Mouse (Mus musculus) midbrain, embryonic 16.5 days (tissue): Measurements from ENCODE around the gene Tapbp. TPM values are rescaled to one million over a fixed set of nuclear protein-coding genes. Genes with fewer than 3 reads are reported as not detected.
A peak's percentile ranks its signal among the peaks of the same experiment; 100 is the strongest.
"Not testable (repeated sequence)": the region's sequence is repeated elsewhere in the genome, so short reads cannot be mapped to it uniquely, and the experiment has no call there.

Experiments used
- ATAC-seq: fragments of 200-750 bp; cut with Nextera tagmentation; 2 replicates; pipeline ENCODE4 v1.8.0; 2017; ENCODE audit warnings: moderate TSS enrichment
- H3K27ac ChIP-seq: fragments of 300-500 bp; sonication (generic); 2 replicates; pipeline ENCODE4 v1.5.1; 2014; ENCODE audit warnings: mild to moderate bottlenecking, low read length, mixed read lengths
- H3K27me3 ChIP-seq: fragments of 300-500 bp; sonication (generic); 2 replicates; pipeline ENCODE4 v1.6.1; 2014; ENCODE audit warnings: low read depth, low read length, mixed read lengths; ENCODE audit not compliant: control insufficient read depth, insufficient read depth
- H3K36me3 ChIP-seq: fragments of 300-500 bp; sonication (generic); 2 replicates; pipeline ENCODE4 v1.6.1; 2014; ENCODE audit warnings: mild to moderate bottlenecking, low read length, moderate library complexity, mixed read lengths; ENCODE audit not compliant: control insufficient read depth, insufficient read depth
- H3K4me1 ChIP-seq: fragments of 300-500 bp; sonication (generic); 2 replicates; pipeline ENCODE4 v1.6.1; 2014; ENCODE audit warnings: mild to moderate bottlenecking, low read length, mixed read lengths; ENCODE audit not compliant: control insufficient read depth, insufficient read depth
- H3K4me2 ChIP-seq: fragments of 300-500 bp; sonication (generic); 2 replicates; pipeline ENCODE4 v1.6.1; 2014; ENCODE audit warnings: mild to moderate bottlenecking, low read length, mixed read lengths
- H3K4me3 ChIP-seq: fragments of 300-500 bp; sonication (generic); 2 replicates; pipeline ENCODE4 v1.5.1; 2014; ENCODE audit warnings: low read depth, mild to moderate bottlenecking, low read length, moderate library complexity, mixed read lengths
- H3K9ac ChIP-seq: fragments of 300-500 bp; sonication (generic); 2 replicates; pipeline ENCODE4 v1.6.1; 2014; ENCODE audit warnings: low read depth, low read length, mixed read lengths
- H3K9me3 ChIP-seq: fragments of 300-500 bp; sonication (generic); replicated peaks from 2 replicates; pipeline ENCODE4 v1.6.1; 2014; ENCODE audit warnings: mild to moderate bottlenecking, low read length, mixed read lengths; ENCODE audit not compliant: control insufficient read depth, poor library complexity, severe bottlenecking
- WGBS: fragments of 180-500 bp; shearing (Covaris S2); extraction: QIAGEN DNeasy Blood & Tissue Kit; methylation state at CpG from one replicate; pipeline ENCODE4 v1.1.7; 2014; 5-methylcytosine and 5-hydroxymethylcytosine counted together
- polyA plus RNA-seq: library from polyadenylated mRNA; unstranded; fragments of >200 nt; fragmentation: Nextera tagmentation; extraction: Ambion mirVana; gene quantifications from 2 replicates; pipeline ENCODE4 v1.2.1, GENCODE M21; 2015

Tapbp gene
- polyA plus RNA-seq, 1 experiment from 2014 or later, result 26.1 TPM

GRCm38 (mm10) chr17:33948090-33948904 lies 32.6 kb downstream of the Tapbp start:
- WGBS, result 87% methylated on average over 22 of the region's 22 CpGs
- no peak overlapping the region for H3K4me3 ChIP-seq
- H3K9ac ChIP-seq, result no peak overlapping the region
- H3K4me2 ChIP-seq, result no peak overlapping the region
- H3K4me1 ChIP-seq, result peaks cover 34% of the 10 kb centered on the region
- no peaks in the 10 kb centered on the region for H3K27me3 ChIP-seq
- no peak overlapping the region for H3K27ac ChIP-seq
- no peak for ATAC-seq
- H3K9me3 ChIP-seq, result no peaks in the 10 kb centered on the region
- H3K36me3 ChIP-seq, result peaks cover 34% of the 10 kb centered on the region

GRCm38 (mm10) chr17:33948905-33949537 lies 33.3 kb downstream of the Tapbp start:
- no peak overlapping the region for H3K9ac ChIP-seq
- H3K4me1 ChIP-seq, result peaks cover 40% of the 10 kb centered on the region
- WGBS, result 87% methylated on average over 19 of the region's 19 CpGs
- H3K9me3 ChIP-seq, result no peaks in the 10 kb centered on the region
- no peak overlapping the region for H3K27ac ChIP-seq
- H3K36me3 ChIP-seq, result peaks cover 29% of the 10 kb centered on the region
- H3K4me2 ChIP-seq, result no peak overlapping the region; the same call in 1 of the 2 replicates
- H3K27me3 ChIP-seq, result no peaks in the 10 kb centered on the region
- no peak for ATAC-seq
- H3K4me3 ChIP-seq, result no peak overlapping the region

GRCm38 (mm10) chr17:33950131-33950625 lies 34.5 kb downstream of the Tapbp start:
- Histone ChIP-seq H3K27me3 (no peaks in the 10 kb centered on the region), H3K4me2 (peak overlapping the region; percentile 94), H3K9me3 (no peaks in the 10 kb centered on the region), H3K36me3 (peaks cover 22% of the 10 kb centered on the region; the same call in 1 of the 2 replicates), H3K27ac (no peak overlapping the region; the same call in 1 of the 2 replicates), H3K4me1 (peaks cover 48% of the 10 kb centered on the region), H3K4me3 (peak overlapping the region; percentile 60), H3K9ac (peak overlapping the region; percentile 84)
- WGBS, result 72% methylated on average over 10 of the region's 10 CpGs
- ATAC-seq, result no peak

- peaks cover 49% of the 10 kb centered on the region for H3K4me1 ChIP-seq
- ATAC-seq, result peak; percentile 79
- H3K4me2 ChIP-seq, result peak within 1 kb of the TSS; percentile 94
- peaks cover 16% of the 10 kb centered on the region; the same call in 1 of the 2 replicates for H3K36me3 ChIP-seq
- WGBS, result 1% methylated on average over 45 of the region's 45 CpGs
- H3K27ac ChIP-seq, result peak within 1 kb of the TSS; percentile 89
- no peaks in the 10 kb centered on the region for H3K9me3 ChIP-seq
- H3K4me3 ChIP-seq, result peak within 1 kb of the TSS; percentile 60
- H3K27me3 ChIP-seq, result no peaks in the 10 kb centered on the region
- peak within 1 kb of the TSS; percentile 84 for H3K9ac ChIP-seq
Observed at GRCm38 (mm10) chr17:33951021-33951946, 35.6 kb downstream of the Tapbp start, which contains the start of gene B3galt4. Gene B3galt4 (minus strand): TSS chr17:33951488.

- not testable (repeated sequence) for H3K4me3 ChIP-seq, H3K27ac ChIP-seq, H3K27me3 ChIP-seq, H3K9me3 ChIP-seq, H3K9ac ChIP-seq, ATAC-seq
- Histone ChIP-seq H3K36me3 (peaks cover 15% of the 10 kb centered on the region; the same call in 1 of the 2 replicates), H3K4me2 (peak overlapping the region; percentile 94), H3K4me1 (peaks cover 56% of the 10 kb centered on the region)
- WGBS, result 73% methylated on average over 13 of the region's 13 CpGs
Observed at GRCm38 (mm10) chr17:33952015-33952414, 36.3 kb downstream of the Tapbp start.

- Histone ChIP-seq H3K36me3 (peaks cover 15% of the 10 kb centered on the region; the same call in 1 of the 2 replicates), H3K27ac (no peak overlapping the region), H3K27me3 (no peaks in the 10 kb centered on the region), H3K4me2 (no peak overlapping the region), H3K4me1 (peaks cover 57% of the 10 kb centered on the region), H3K4me3 (no peak overlapping the region), H3K9me3 (no peaks in the 10 kb centered on the region), H3K9ac (0 out of 2 replicates have a peak overlapping the region, but pooled peaks have one; percentile 11)
- 87% methylated on average over 4 of the region's 4 CpGs for WGBS
- no peak for ATAC-seq
Observed at GRCm38 (mm10) chr17:33952879-33953278, 37.2 kb downstream of the Tapbp start.

- no peak overlapping the region for H3K27ac ChIP-seq
- H3K27me3 ChIP-seq, result no peaks in the 10 kb centered on the region
- H3K4me1 ChIP-seq, result peaks cover 57% of the 10 kb centered on the region
- H3K9me3 ChIP-seq, result no peaks in the 10 kb centered on the region
- H3K36me3 ChIP-seq, result peaks cover 13% of the 10 kb centered on the region; the same call in 1 of the 2 replicates
- WGBS, result 83% methylated on average over 3 of the region's 3 CpGs
- H3K9ac ChIP-seq, result no peak overlapping the region
- no peak overlapping the region for H3K4me3 ChIP-seq
- H3K4me2 ChIP-seq, result no peak overlapping the region
- no peak for ATAC-seq
Observed at GRCm38 (mm10) chr17:33953310-33953709, 37.6 kb downstream of the Tapbp start.

- H3K4me3 ChIP-seq, result peak overlapping the region; percentile 88
- WGBS, result 36% methylated on average over 5 of the region's 5 CpGs
- no peaks in the 10 kb centered on the region for H3K27me3 ChIP-seq
- no peaks in the 10 kb centered on the region for H3K9me3 ChIP-seq
- H3K9ac ChIP-seq, result peak overlapping the region; percentile 94
- ATAC-seq, result no peak
- peaks cover 57% of the 10 kb centered on the region for H3K4me1 ChIP-seq
- no peak overlapping the region for H3K27ac ChIP-seq
- peaks cover 11% of the 10 kb centered on the region; the same call in 1 of the 2 replicates for H3K36me3 ChIP-seq
- peak overlapping the region; percentile 97 for H3K4me2 ChIP-seq
Observed at GRCm38 (mm10) chr17:33953961-33954565, 38.4 kb downstream of the Tapbp start.
